Mouse (Mus musculus) cerebellum, adult 2 months (tissue): ENCODE results near the gene Hoxb6. TPM values are rescaled to one million over a fixed set of nuclear protein-coding genes. Genes with fewer than 3 reads are reported as not detected.

Experiments used
- DNase-seq, 2 experiments: peaks; one replicate each; pipeline ENCODE4 v3.0.0; 2021
- H3K27ac ChIP-seq: fragments of 200-500 bp; 2 replicates; pipeline ENCODE4 v1.5.1; 2012; ENCODE audit warnings: low read length, control low read depth, inconsistent platforms; ENCODE audit not compliant: insufficient read depth
- H3K27me3 ChIP-seq: fragments of 200-500 bp; 2 replicates; pipeline ENCODE4 v1.6.1; 2012; ENCODE audit warnings: inconsistent platforms, mild to moderate bottlenecking, low read length, moderate library complexity; ENCODE audit not compliant: control insufficient read depth, insufficient read depth
- H3K4me1 ChIP-seq: fragments of 200-500 bp; 2 replicates; pipeline ENCODE4 v1.6.1; 2011; ENCODE audit warnings: low read length; ENCODE audit not compliant: control insufficient read depth, insufficient read depth
- H3K4me3 ChIP-seq: fragments of 200-500 bp; replicated peaks from 2 replicates; pipeline ENCODE3; 2011; ENCODE audit warnings: mild to moderate bottlenecking, low read depth, low read length, control low read depth; ENCODE audit not compliant: insufficient read depth
- CTCF ChIP-seq: fragments of 200-500 bp; IDR thresholded peaks from 2 replicates; pipeline ENCODE4 v1.5.1; 2011; ENCODE audit warnings: low read depth, mild to moderate bottlenecking, control low read depth, low read length, moderate library complexity, borderline replicate concordance; ENCODE audit not compliant: insufficient read depth
- POLR2A ChIP-seq: fragments of 200-500 bp; IDR thresholded peaks from 2 replicates; pipeline ENCODE4 v1.6.1; 2011; ENCODE audit warnings: low read length, control low read depth, borderline replicate concordance; ENCODE audit not compliant: insufficient read depth
- WGBS: fragments of 180-500 bp; shearing (Covaris S2); methylation state at CpG from one replicate; pipeline ENCODE4 v1.1.7; 2018; 5-methylcytosine and 5-hydroxymethylcytosine counted together
- polyA plus RNA-seq: library from polyadenylated mRNA; depleted of rRNA; stranded (reverse); fragments of >200 nt; gene quantifications from 2 replicates; pipeline ENCODE4 v1.2.3, GENCODE M21; 2012; rRNA removed

Gene Hoxb6
- polyA plus RNA-seq, result 1.5 and 3.2 TPM in 2 replicates

- Histone ChIP-seq H3K4me3 (no peak within 1 kb of the TSS), H3K27me3 (peaks cover 26% of the 10 kb centered on the region; the same call in 1 of the 2 replicates), H3K4me1 (no peaks in the 10 kb centered on the region), H3K27ac (no peak within 1 kb of the TSS)
- 2% methylated on average over 22 of the region's 22 CpGs for WGBS
- no peak for TF ChIP-seq CTCF
- no peak for TF ChIP-seq POLR2A
- DNase-seq, result no peak
These were observed at the start of gene Hoxb6 for GRCm38 (mm10) chr11:96291681-96292564. Hoxb6 (plus strand) TSS chr11:96292476.

- DNase-seq, result no peak
- WGBS, result under 1% methylated on average over 14 of the region's 14 CpGs
- H3K4me1 ChIP-seq, result no peaks in the 10 kb centered on the region
- no peak overlapping the region for H3K4me3 ChIP-seq
- no peak overlapping the region for H3K27ac ChIP-seq
- peaks cover 4% of the 10 kb centered on the region; the same call in 1 of the 2 replicates for H3K27me3 ChIP-seq
- no peak for TF ChIP-seq POLR2A
- no peak for TF ChIP-seq CTCF
These were observed 41.4 kb upstream of the Hoxb6 start for GRCm38 (mm10) chr11:96250901-96251300.

GRCm38 (mm10) chr11:96251480-96252031 lies 40.7 kb upstream of the Hoxb6 start:
- TF ChIP-seq POLR2A (no peak), CTCF (no peak)
- H3K4me1 ChIP-seq, result no peaks in the 10 kb centered on the region
- 1% methylated on average over 46 of the region's 46 CpGs for WGBS
- no peak overlapping the region for H3K4me3 ChIP-seq
- peaks cover 4% of the 10 kb centered on the region; the same call in 1 of the 2 replicates for H3K27me3 ChIP-seq
- no peak overlapping the region for H3K27ac ChIP-seq
- no peak for DNase-seq

- H3K4me3 ChIP-seq, result no peak overlapping the region
- 6% methylated on average over 12 of the region's 12 CpGs for WGBS
- TF ChIP-seq POLR2A, result no peak
- no peak for TF ChIP-seq CTCF
- H3K27ac ChIP-seq, result no peak overlapping the region
- H3K4me1 ChIP-seq, result no peaks in the 10 kb centered on the region
- no peak for DNase-seq
- H3K27me3 ChIP-seq, result peaks cover 4% of the 10 kb centered on the region; the same call in 1 of the 2 replicates
These were observed 39.6 kb upstream of the Hoxb6 start for GRCm38 (mm10) chr11:96252541-96253120.

- no peaks in the 10 kb centered on the region for H3K4me1 ChIP-seq
- no peak for DNase-seq
- H3K27me3 ChIP-seq, result peaks cover 4% of the 10 kb centered on the region; the same call in 1 of the 2 replicates
- no peak for TF ChIP-seq CTCF
- no peak for TF ChIP-seq POLR2A
- H3K4me3 ChIP-seq, result no peak overlapping the region
- 3% methylated on average over 11 of the region's 11 CpGs for WGBS
- H3K27ac ChIP-seq, result no peak overlapping the region
These were observed 38.1 kb upstream of the Hoxb6 start for GRCm38 (mm10) chr11:96254221-96254620.

DNA sequence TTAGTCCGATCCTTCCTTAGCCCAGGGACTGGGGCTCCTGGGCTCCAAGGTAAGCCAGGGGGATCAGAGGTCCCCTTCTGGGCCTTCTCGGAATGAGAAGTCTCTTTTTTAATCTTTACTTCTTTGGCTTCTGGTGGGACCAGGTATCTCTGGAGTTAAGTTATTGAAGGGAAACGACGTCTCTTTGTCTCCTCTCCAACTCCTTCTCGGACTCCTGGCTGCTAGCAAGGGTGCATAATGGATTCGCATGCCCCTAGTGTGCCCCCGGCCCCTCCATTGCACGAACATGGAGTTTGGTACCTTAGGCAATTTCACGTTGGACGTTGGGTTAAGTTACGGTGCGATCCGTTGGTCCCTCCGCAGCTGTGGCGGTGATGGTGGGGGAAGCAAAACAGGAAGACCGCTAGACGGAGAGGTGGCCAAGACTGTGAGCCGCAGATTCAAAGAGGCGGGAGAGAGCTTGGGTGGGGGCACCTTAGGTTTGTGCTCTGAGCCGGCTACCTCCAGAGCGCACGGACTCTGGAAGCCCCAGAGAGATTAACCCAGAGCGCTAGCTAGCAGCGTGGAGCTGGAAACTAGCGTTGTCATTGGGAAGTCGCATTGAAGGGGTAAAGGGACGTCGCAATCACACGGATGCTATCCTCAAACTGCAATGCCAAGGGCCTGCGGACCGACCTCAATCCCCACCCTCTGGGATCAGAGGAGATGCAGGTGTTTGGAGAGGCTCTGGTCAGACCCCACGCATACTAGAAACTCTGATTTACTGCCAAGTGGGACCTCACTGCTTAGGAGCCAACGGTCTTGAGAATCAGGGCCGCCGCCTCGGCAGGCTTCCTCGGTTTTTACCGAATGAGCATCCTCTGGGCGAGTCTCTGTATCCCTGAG lies 36.9 kb upstream of the Hoxb6 start:
- no peak for DNase-seq

DNA sequence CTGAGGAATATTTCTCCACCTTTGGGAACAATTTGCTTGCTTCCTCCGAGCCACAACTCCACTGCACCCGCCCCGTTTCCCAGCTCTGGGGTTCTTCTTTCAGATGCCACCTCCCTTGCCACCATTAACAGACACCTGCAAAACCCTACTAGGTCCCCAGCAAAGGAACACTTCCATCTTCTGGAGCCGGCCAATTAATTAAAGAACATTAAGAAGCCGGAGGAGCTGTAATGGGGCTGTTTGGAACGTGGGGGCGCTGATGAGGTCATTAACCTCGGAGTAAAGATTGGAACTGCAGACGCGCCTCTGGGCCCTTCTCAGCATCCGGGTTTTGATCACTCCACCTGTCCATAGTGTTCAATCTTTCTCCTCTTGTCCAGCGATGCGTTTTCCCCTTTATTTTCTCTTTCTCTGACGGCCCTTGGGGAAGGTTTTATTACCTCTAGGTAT lies 36.3 kb upstream of the Hoxb6 start:
- Histone ChIP-seq H3K27me3 (peaks cover 4% of the 10 kb centered on the region; the same call in 1 of the 2 replicates), H3K27ac (no peak overlapping the region), H3K4me3 (no peak overlapping the region), H3K4me1 (no peaks in the 10 kb centered on the region)
- no peak for DNase-seq
- no peak for TF ChIP-seq CTCF
- no peak for TF ChIP-seq POLR2A
- WGBS, result 2% methylated on average over 14 of the region's 14 CpGs

More for the DNA sequence above, 36.9 kb upstream of the Hoxb6 start:
- Histone ChIP-seq H3K4me1 (no peaks in the 10 kb centered on the region), H3K27ac (no peak overlapping the region), H3K27me3 (peaks cover 4% of the 10 kb centered on the region; the same call in 1 of the 2 replicates), H3K4me3 (no peak overlapping the region)
- TF ChIP-seq CTCF, result no peak
- no peak for TF ChIP-seq POLR2A
- 3% methylated on average over 39 of the region's 39 CpGs for WGBS
